Mouse (Mus musculus) heart, embryonic 14.5 days (tissue): ENCODE results near the gene 1110032A03Rik. TPM values are rescaled to one million over a fixed set of nuclear protein-coding genes. Genes with fewer than 3 reads are reported as not detected.

Source experiments
- ATAC-seq: fragments of 200-750 bp; cut with Nextera tagmentation; 2 replicates; pipeline ENCODE4 v1.8.0; 2017; ENCODE audit warnings: low read depth, moderate TSS enrichment; ENCODE audit not compliant: insufficient number of reproducible peaks, insufficient read depth, low FRiP score
- H3K27ac ChIP-seq, 2 experiments: fragments of 200-500 bp in 1 of 2; fragments of 300-500 bp in 1 of 2; sonication (generic) in 1 of 2; replicated peaks in 1 of 2; 2 replicates each; pipeline ENCODE4 v1.5.1; 2012 to 2014; ENCODE audit warnings: low read depth in 2 of 2, low read length in 2 of 2, control low read depth in 1 of 2, mild to moderate bottlenecking in 1 of 2, mixed read lengths in 1 of 2; ENCODE audit not compliant: control insufficient read depth in 1 of 2, insufficient read depth in 1 of 2
- H3K27me3 ChIP-seq: fragments of 300-500 bp; sonication (generic); 2 replicates; pipeline ENCODE4 v1.6.1; 2014; ENCODE audit warnings: mild to moderate bottlenecking, low read length, control low read depth; ENCODE audit not compliant: control insufficient read depth, insufficient read depth
- H3K36me3 ChIP-seq: fragments of 300-500 bp; sonication (generic); 2 replicates; pipeline ENCODE4 v1.6.1; 2014; ENCODE audit warnings: mild to moderate bottlenecking, control low read depth, low read length, mixed read lengths; ENCODE audit not compliant: control insufficient read depth, insufficient read depth
- H3K4me1 ChIP-seq, 2 experiments: fragments of 200-500 bp in 1 of 2; fragments of 300-500 bp in 1 of 2; sonication (generic) in 1 of 2; 2 replicates each; pipeline ENCODE4 v1.6.1; 2012 to 2014; ENCODE audit warnings: low read length in 2 of 2, control low read depth in 1 of 2, mixed read lengths in 1 of 2; ENCODE audit not compliant: control insufficient read depth in 2 of 2, insufficient read depth in 2 of 2
- H3K4me2 ChIP-seq: fragments of 300-500 bp; sonication (generic); 2 replicates; pipeline ENCODE4 v1.6.1; 2014; ENCODE audit warnings: mild to moderate bottlenecking, low read length
- H3K4me3 ChIP-seq, 2 experiments: fragments of 200-500 bp in 1 of 2; fragments of 300-500 bp in 1 of 2; sonication (generic) in 1 of 2; 2 replicates each; pipeline ENCODE4 v1.5.1; 2012 to 2014; ENCODE audit warnings: low read length in 2 of 2, mild to moderate bottlenecking in 2 of 2, control low read depth in 1 of 2, low read depth in 1 of 2, moderate library complexity in 1 of 2; ENCODE audit not compliant: control insufficient read depth in 1 of 2, insufficient read depth in 1 of 2
- H3K9ac ChIP-seq: fragments of 300-500 bp; sonication (generic); 2 replicates; pipeline ENCODE4 v1.6.1; 2014; ENCODE audit warnings: mild to moderate bottlenecking, low read length
- H3K9me3 ChIP-seq: fragments of 300-500 bp; sonication (generic); 2 replicates; pipeline ENCODE4 v1.6.1; 2016; ENCODE audit warnings: low read length, control low read depth; ENCODE audit not compliant: control insufficient read depth
- WGBS: fragments of 180-500 bp; shearing (Covaris S2); extraction: QIAGEN DNeasy Blood & Tissue Kit; methylation state at CpG from one replicate; pipeline ENCODE4 v1.1.7; 2014; 5-methylcytosine and 5-hydroxymethylcytosine counted together
- polyA plus RNA-seq: library from polyadenylated mRNA; unstranded; fragments of >200 nt; fragmentation: Nextera tagmentation; extraction: Ambion mirVana; gene quantifications from 2 replicates; pipeline ENCODE4 v1.2.1, GENCODE M21; 2014

1110032A03Rik gene
- polyA plus RNA-seq, result 27.5 and 33.4 TPM in 2 replicates

GRCm38 (mm10) chr9:50774991-50775612 is at the start of gene 1110032A03Rik, which contains the start of gene Alg9:
1110032A03Rik (minus strand) TSS chr9:50775520.
Alg9 (plus strand) TSS chr9:50775019.
- peaks cover 2 to 17% of the 10 kb centered on the region in 2 experiments; a peak in 2 of 4 replicates for H3K4me1 ChIP-seq
- no peaks in the 10 kb centered on the region for H3K9me3 ChIP-seq
- whole genome bisulfite sequencing, result 0% methylated on average over 42 of the region's 51 CpGs
- peak; percentile 66 for ATAC-seq
- H3K4me3 ChIP-seq, result peak within 1 kb of the TSS; percentile 92
- peak within 1 kb of the TSS; percentile 82 for H3K4me2 ChIP-seq
- peaks cover 35% of the 10 kb centered on the region for H3K36me3 ChIP-seq
- no peaks in the 10 kb centered on the region for H3K27me3 ChIP-seq
- H3K9ac ChIP-seq, result peak within 1 kb of the TSS; percentile 91
- peak within 1 kb of the TSS; percentile 25 to 51; a peak in 1 of 4 replicates for H3K27ac ChIP-seq

- ATAC-seq, result no peak
- no peak overlapping the region for H3K4me2 ChIP-seq
- H3K4me3 ChIP-seq, result no peak overlapping the region
- no peak overlapping the region for H3K27ac ChIP-seq
- no peaks in the 10 kb centered on the region for H3K27me3 ChIP-seq
- peaks cover 40% of the 10 kb centered on the region for H3K36me3 ChIP-seq
- no peaks in the 10 kb centered on the region for H3K4me1 ChIP-seq
- WGBS, result 74% methylated on average over 11 of the region's 11 CpGs
- no peaks in the 10 kb centered on the region for H3K9me3 ChIP-seq
- no peak overlapping the region for H3K9ac ChIP-seq
These were observed 48.6 kb upstream of the 1110032A03Rik start for GRCm38 (mm10) chr9:50823779-50824453.

GRCm38 (mm10) chr9:50822216-50822615 is 46.9 kb upstream of the 1110032A03Rik start:
- Histone ChIP-seq H3K27ac (no peak overlapping the region), H3K36me3 (peaks cover 40% of the 10 kb centered on the region), H3K4me2 (no peak overlapping the region), H3K9me3 (no peaks in the 10 kb centered on the region), H3K9ac (no peak overlapping the region), H3K4me1 (no peaks in the 10 kb centered on the region), H3K4me3 (no peak overlapping the region), H3K27me3 (no peaks in the 10 kb centered on the region)
- 95% methylated on average over 5 of the region's 5 CpGs for WGBS
- no peak for ATAC-seq

- H3K9me3 ChIP-seq, result no peaks in the 10 kb centered on the region
- H3K4me2 ChIP-seq, result no peak overlapping the region
- no peak overlapping the region for H3K9ac ChIP-seq
- no peak overlapping the region for H3K4me3 ChIP-seq
- WGBS, result 95% methylated on average over 6 of the region's 6 CpGs
- H3K27me3 ChIP-seq, result no peaks in the 10 kb centered on the region
- H3K36me3 ChIP-seq, result peaks cover 46% of the 10 kb centered on the region
- H3K4me1 ChIP-seq, result no peaks in the 10 kb centered on the region
- no peak for ATAC-seq
- H3K27ac ChIP-seq, result no peak overlapping the region
These were observed 46.3 kb upstream of the 1110032A03Rik start for GRCm38 (mm10) chr9:50821651-50822050.

GRCm38 (mm10) chr9:50819716-50820115 is 44.4 kb upstream of the 1110032A03Rik start:
- H3K4me2 ChIP-seq, result no peak overlapping the region
- no peak overlapping the region for H3K4me3 ChIP-seq
- no peak overlapping the region for H3K9ac ChIP-seq
- no peak overlapping the region for H3K27ac ChIP-seq
- no peaks in the 10 kb centered on the region for H3K4me1 ChIP-seq
- no peaks in the 10 kb centered on the region for H3K27me3 ChIP-seq
- H3K36me3 ChIP-seq, result peaks cover 50% of the 10 kb centered on the region
- WGBS, result 90% methylated on average over 6 of the region's 6 CpGs
- H3K9me3 ChIP-seq, result no peaks in the 10 kb centered on the region
- ATAC-seq, result no peak

GRCm38 (mm10) chr9:50818050-50818449 is 42.7 kb upstream of the 1110032A03Rik start:
- H3K27me3 ChIP-seq, result no peaks in the 10 kb centered on the region
- no peak for ATAC-seq
- no peak overlapping the region for H3K9ac ChIP-seq
- no peak overlapping the region for H3K4me3 ChIP-seq
- H3K9me3 ChIP-seq, result no peaks in the 10 kb centered on the region
- H3K4me1 ChIP-seq, result no peaks in the 10 kb centered on the region
- WGBS, result 81% methylated on average over 6 of the region's 6 CpGs
- H3K27ac ChIP-seq, result no peak overlapping the region
- H3K4me2 ChIP-seq, result no peak overlapping the region
- H3K36me3 ChIP-seq, result peaks cover 52% of the 10 kb centered on the region

GRCm38 (mm10) chr9:50816512-50816911 is 41.2 kb upstream of the 1110032A03Rik start:
- WGBS, result 100% methylated on average over 1 of the region's 1 CpGs
- Histone ChIP-seq H3K9me3 (no peaks in the 10 kb centered on the region), H3K27me3 (no peaks in the 10 kb centered on the region), H3K27ac (no peak overlapping the region), H3K9ac (no peak overlapping the region), H3K4me2 (no peak overlapping the region), H3K4me3 (no peak overlapping the region), H3K36me3 (peaks cover 57% of the 10 kb centered on the region), H3K4me1 (0 out of 4 replicates have a peak, but pooled peaks cover 0 to under 1% of the 10 kb centered on the region in 2 experiments)
- ATAC-seq, result no peak
